Mouse (Mus musculus): ENCODE results near the gene Ehd1. TPM values are rescaled to one million over a fixed set of nuclear protein-coding genes. Genes with fewer than 3 reads are reported as not detected.

Ehd1 gene
- polyA plus RNA-seq, 2 experiments = 68.7 to 160 TPM

DNA sequence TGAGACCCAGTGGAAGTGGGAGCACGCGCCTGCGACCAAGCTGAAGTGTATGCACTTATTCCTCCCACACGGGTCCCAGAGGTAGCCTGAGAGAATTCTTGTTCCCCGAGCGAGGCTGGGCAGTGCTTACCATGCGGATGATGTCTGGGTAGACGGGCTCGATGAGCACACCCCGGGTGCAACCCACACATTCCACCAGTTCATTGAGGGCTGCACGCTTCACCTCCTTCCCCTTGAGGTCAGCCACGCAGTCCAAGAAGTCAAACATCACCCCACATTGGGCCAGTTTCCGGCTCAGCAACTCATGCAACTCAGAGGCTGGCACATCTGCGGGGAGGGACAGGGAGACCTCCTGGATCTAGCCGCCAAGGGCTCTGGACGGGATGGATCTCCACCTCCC, 42.9 kb upstream of the Ehd1 start:
- Histone ChIP-seq H3K9ac (ENCODE audit: low read depth, low read length, severe bottlenecking) (no peak overlapping the region), H3K9me3 (ENCODE audit: control insufficient read depth, low read length) (no peaks in the 10 kb centered on the region), H3K27me3 (ENCODE audit: control insufficient read depth, insufficient read depth, low read length) (no peaks in the 10 kb centered on the region), H3K27ac (replicated peaks; ENCODE audit: low read depth, low read length) (no peak overlapping the region), H3K4me2 (replicated peaks; ENCODE audit: low read depth, low read length, severe bottlenecking) (no peak overlapping the region), H3K4me3 (replicated peaks; ENCODE audit: low read length) (no peak overlapping the region), H3K4me1 (ENCODE audit: control insufficient read depth, insufficient read depth, low read length) (peaks cover 9% of the 10 kb centered on the region), H3K36me3 (ENCODE audit: control insufficient read depth, insufficient read depth, low read length) (peaks cover 49% of the 10 kb centered on the region)
- ATAC-seq (ENCODE audit: low FRiP score, low read depth) (no peak), DNase-seq (ENCODE audit: low spot score) (no peak)
- 93% methylated on average over 16 of the region's 16 CpGs for WGBS
- no peak for TF ChIP-seq POLR2A (IDR thresholded peaks at IDR 0.05; ENCODE audit: borderline replicate concordance, extremely low read depth, insufficient read depth, insufficient read length)

DNA sequence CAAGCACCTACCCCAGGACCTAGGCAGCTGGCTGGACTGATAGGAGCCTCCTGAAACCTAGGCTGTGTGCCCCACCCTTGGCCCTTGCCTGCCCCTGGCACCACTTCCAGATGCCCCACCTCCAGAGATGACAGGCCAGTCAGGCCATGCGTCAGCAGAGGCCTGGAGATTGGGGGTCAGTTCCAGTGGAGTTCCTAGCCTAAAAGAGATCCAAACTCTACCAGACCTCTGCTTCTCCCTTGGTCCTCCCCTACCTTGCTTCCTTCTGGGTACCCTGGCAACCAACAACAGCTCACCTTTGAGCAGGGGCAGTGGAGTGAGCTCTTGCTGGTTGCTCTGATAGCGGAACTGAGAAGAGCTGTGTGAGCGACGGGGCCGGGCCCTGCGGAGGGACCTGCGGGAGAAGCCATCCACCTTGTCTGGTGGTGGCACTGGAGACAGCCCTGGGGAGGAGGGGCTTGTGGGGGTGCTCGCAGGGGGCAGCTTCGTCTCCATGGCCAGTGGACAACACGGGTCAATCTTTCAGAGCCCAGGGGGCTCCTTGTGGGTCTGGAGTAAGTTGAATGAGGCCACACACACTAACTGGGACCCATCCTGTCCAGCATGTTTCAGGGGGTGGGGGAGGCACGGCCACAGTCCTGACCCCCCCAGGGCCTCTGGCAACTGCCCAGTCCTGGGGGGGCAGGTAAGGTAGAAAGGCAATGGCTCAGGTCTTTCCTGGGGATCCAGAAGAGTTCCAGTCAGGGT, 42.0 kb upstream of the Ehd1 start:
- no peak for DNase-seq (ENCODE audit: low spot score)
- ATAC-seq (ENCODE audit: low FRiP score, low read depth) = no peak
- no peak overlapping the region for H3K27ac ChIP-seq (replicated peaks; ENCODE audit: low read depth, low read length)
- no peak for TF ChIP-seq POLR2A (IDR thresholded peaks at IDR 0.05; ENCODE audit: borderline replicate concordance, extremely low read depth, insufficient read depth, insufficient read length)
- H3K36me3 ChIP-seq (ENCODE audit: control insufficient read depth, insufficient read depth, low read length) = peaks cover 40% of the 10 kb centered on the region
- 76% methylated on average over 11 of the region's 11 CpGs for WGBS
- peak overlapping the region; percentile 72; the same call in 1 of the 2 replicates for H3K9ac ChIP-seq (ENCODE audit: low read depth, low read length, severe bottlenecking)
- H3K9me3 ChIP-seq (ENCODE audit: control insufficient read depth, low read length) = no peaks in the 10 kb centered on the region
- H3K4me2 ChIP-seq (replicated peaks; ENCODE audit: low read depth, low read length, severe bottlenecking) = peak overlapping the region; percentile 91
- no peaks in the 10 kb centered on the region for H3K27me3 ChIP-seq (ENCODE audit: control insufficient read depth, insufficient read depth, low read length)
- H3K4me1 ChIP-seq (ENCODE audit: control insufficient read depth, insufficient read depth, low read length) = peaks cover 9% of the 10 kb centered on the region
- H3K4me3 ChIP-seq (replicated peaks; ENCODE audit: low read length) = peak overlapping the region; percentile 83

DNA sequence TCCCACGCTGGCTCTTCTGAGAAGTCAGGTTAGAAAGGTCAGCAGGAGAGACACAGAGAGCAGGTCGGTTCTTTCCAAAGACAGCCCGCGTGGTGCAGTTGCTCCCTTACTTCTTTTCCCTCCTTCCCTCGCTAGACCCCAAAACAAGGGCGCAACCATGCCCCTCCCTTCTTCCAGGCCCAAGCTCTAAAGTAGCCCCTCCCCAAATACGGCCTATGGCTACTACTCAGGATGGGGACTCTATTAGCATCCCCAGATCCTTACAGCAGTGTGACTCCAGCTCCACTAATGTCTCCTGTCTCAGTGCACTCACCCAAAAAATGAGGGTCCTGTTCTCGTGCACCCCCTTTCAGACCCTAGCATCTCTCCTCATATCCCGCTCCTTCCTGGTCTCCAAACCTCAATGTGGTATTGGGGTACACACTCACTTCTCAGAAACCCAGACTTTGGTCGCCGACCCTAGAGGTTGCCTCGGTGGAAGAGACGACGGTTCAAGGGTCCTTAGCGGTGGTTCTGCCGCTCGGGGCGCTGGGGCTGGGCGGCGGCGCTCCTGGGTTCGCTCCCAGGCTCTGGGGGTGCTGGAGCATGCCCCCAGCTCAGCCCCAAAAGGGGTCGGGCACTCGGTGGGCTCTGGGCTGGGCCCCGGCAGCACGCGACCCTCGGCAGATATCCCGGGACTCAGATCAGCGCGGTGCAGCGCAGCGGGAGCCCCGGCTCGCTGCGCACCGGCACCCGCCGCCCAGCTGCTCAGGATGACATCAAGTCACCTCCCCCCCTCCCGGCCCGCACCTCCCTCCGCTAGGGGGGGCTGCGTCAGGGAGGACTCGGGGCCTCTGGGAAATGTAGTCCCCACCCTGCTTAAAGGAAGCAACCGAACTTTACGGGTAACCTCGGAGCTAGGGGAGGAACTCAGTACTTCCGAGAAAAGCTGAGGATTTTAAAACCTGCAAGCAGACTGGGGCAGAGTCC, 41.2 kb upstream of the Ehd1 start, which contains the start of gene Ppp2r5b:
Gene Ppp2r5b (minus strand): TSS at position 789 of the 969 bp plus-strand sequence.
- H3K9me3 ChIP-seq (ENCODE audit: control insufficient read depth, low read length) = no peaks in the 10 kb centered on the region
- peaks cover 31% of the 10 kb centered on the region for H3K36me3 ChIP-seq (ENCODE audit: control insufficient read depth, insufficient read depth, low read length)
- H3K4me3 ChIP-seq (replicated peaks; ENCODE audit: low read length) = peak within 1 kb of the TSS; percentile 83
- ATAC-seq (ENCODE audit: low FRiP score, low read depth) (peak; percentile 94), DNase-seq (ENCODE audit: low spot score) (peak; percentile 94)
- H3K27me3 ChIP-seq (ENCODE audit: control insufficient read depth, insufficient read depth, low read length) = no peaks in the 10 kb centered on the region
- H3K4me1 ChIP-seq (ENCODE audit: control insufficient read depth, insufficient read depth, low read length) = peaks cover 9% of the 10 kb centered on the region
- H3K27ac ChIP-seq (replicated peaks; ENCODE audit: low read depth, low read length) = peak within 1 kb of the TSS; percentile 93
- WGBS = 3% methylated on average over 46 of the region's 48 CpGs
- no peak for TF ChIP-seq POLR2A (IDR thresholded peaks at IDR 0.05; ENCODE audit: borderline replicate concordance, extremely low read depth, insufficient read depth, insufficient read length)
- peak within 1 kb of the TSS; percentile 72 for H3K9ac ChIP-seq (ENCODE audit: low read depth, low read length, severe bottlenecking)
- peak within 1 kb of the TSS; percentile 91 for H3K4me2 ChIP-seq (replicated peaks; ENCODE audit: low read depth, low read length, severe bottlenecking)

DNA sequence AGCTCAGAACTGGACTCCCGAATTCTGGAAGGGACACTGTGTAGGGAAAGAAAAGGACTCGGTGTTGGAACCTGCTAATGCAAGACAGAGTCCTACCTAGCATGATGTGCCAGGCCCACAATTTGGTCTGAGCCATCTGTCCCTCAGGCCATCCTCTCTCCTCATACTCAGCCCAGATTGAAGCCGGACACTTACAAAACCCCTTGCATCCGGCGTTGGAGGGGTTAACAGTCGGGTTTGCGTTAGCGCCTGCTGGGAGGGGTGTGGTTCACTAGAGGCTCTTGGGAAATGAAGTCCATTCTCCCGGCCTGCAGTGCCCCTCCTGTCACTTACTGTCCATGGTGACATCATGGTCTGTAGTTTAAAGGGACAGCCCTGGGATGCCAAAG, 40.5 kb upstream of the Ehd1 start:
- Histone ChIP-seq H3K27me3 (ENCODE audit: control insufficient read depth, insufficient read depth, low read length) (no peaks in the 10 kb centered on the region), H3K4me2 (replicated peaks; ENCODE audit: low read depth, low read length, severe bottlenecking) (peak overlapping the region; percentile 91), H3K9ac (ENCODE audit: low read depth, low read length, severe bottlenecking) (peak overlapping the region; percentile 72), H3K27ac (replicated peaks; ENCODE audit: low read depth, low read length) (peak overlapping the region; percentile 93), H3K9me3 (ENCODE audit: control insufficient read depth, low read length) (no peaks in the 10 kb centered on the region), H3K36me3 (ENCODE audit: control insufficient read depth, insufficient read depth, low read length) (peaks cover 25% of the 10 kb centered on the region), H3K4me1 (ENCODE audit: control insufficient read depth, insufficient read depth, low read length) (peaks cover 9% of the 10 kb centered on the region), H3K4me3 (replicated peaks; ENCODE audit: low read length) (peak overlapping the region; percentile 83)
- WGBS = 0% methylated on average over 9 of the region's 9 CpGs
- peak; percentile 91 for DNase-seq (ENCODE audit: low spot score)
- ATAC-seq (ENCODE audit: low FRiP score, low read depth) = peak; percentile 90
- TF ChIP-seq POLR2A (IDR thresholded peaks at IDR 0.05; ENCODE audit: borderline replicate concordance, extremely low read depth, insufficient read depth, insufficient read length) = no peak

DNA sequence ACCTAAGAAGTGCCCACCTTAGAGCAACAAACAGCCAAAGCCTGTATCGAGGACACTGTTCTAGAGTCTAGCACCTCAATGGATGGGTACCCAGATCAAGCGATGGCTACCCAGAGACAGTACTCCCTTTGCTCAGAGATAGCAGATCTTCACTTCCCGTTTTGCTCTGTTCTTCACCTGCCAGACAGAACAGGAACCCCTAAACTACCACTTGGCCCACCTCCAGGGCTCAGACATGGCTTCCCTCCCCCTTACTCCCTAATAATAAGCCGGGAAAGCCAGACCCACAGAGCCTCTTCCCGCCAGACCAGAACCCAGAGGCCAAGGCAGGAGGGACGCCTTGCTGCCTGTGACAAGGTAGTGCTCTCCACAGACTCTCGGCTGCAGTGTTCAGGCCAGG, 39.7 kb upstream of the Ehd1 start:
- 68% methylated on average over 7 of the region's 7 CpGs for WGBS
- Histone ChIP-seq H3K4me2 (replicated peaks; ENCODE audit: low read depth, low read length, severe bottlenecking) (no peak overlapping the region; the same call in 1 of the 2 replicates), H3K4me1 (ENCODE audit: control insufficient read depth, insufficient read depth, low read length) (peaks cover 9% of the 10 kb centered on the region), H3K9me3 (ENCODE audit: control insufficient read depth, low read length) (no peaks in the 10 kb centered on the region), H3K36me3 (ENCODE audit: control insufficient read depth, insufficient read depth, low read length) (peaks cover 18% of the 10 kb centered on the region), H3K27me3 (ENCODE audit: control insufficient read depth, insufficient read depth, low read length) (no peaks in the 10 kb centered on the region), H3K4me3 (replicated peaks; ENCODE audit: low read length) (no peak overlapping the region), H3K9ac (ENCODE audit: low read depth, low read length, severe bottlenecking) (no peak overlapping the region), H3K27ac (replicated peaks; ENCODE audit: low read depth, low read length) (no peak overlapping the region)
- no peak for DNase-seq (ENCODE audit: low spot score)
- no peak for TF ChIP-seq POLR2A (IDR thresholded peaks at IDR 0.05; ENCODE audit: borderline replicate concordance, extremely low read depth, insufficient read depth, insufficient read length)
- no peak for ATAC-seq (ENCODE audit: low FRiP score, low read depth)
